Mouse (Mus musculus): ENCODE data around the gene 1700001L19Rik. TPM values are rescaled to one million over a fixed set of nuclear protein-coding genes. Genes with fewer than 3 reads are reported as not detected.

Gene 1700001L19Rik
- polyA plus RNA-seq, 1 experiment from 2014 or later: 5.9 TPM

DNA sequence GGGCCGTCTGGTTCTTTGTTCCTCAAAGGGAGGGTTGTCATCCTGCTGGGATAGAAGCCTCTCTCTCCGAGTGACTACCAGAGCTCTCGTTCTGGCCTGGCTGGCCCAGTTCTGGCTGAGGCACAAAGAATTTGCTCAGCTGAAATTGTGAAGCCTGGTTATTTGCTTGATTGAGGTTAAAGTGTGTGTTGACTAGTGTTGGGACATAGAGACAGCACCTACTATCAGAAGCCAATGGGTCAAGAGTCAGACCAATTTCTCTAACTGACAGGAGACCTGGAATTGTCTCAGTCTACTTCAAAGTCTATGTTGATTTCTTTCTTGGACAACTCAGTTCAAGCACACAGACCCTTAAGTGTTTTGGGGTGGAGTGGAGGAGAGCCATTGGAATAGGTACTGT is 29.8 kb downstream of the 1700001L19Rik start:
- WGBS: 72% methylated on average over 3 of the region's 3 CpGs
- Histone ChIP-seq H3K4me3 (replicated peaks) (no peak overlapping the region), H3K36me3 (0 out of 2 replicates have a peak, but pooled peaks cover 3% of the 10 kb centered on the region), H3K27me3 (replicated peaks) (no peaks in the 10 kb centered on the region), H3K9me3 (replicated peaks) (no peaks in the 10 kb centered on the region), H3K4me2 (no peak overlapping the region), H3K9ac (replicated peaks) (no peak overlapping the region), H3K27ac (replicated peaks) (no peak overlapping the region), H3K4me1 (no peaks in the 10 kb centered on the region)
- no peak for ATAC-seq (ENCODE audit: low FRiP score)

DNA sequence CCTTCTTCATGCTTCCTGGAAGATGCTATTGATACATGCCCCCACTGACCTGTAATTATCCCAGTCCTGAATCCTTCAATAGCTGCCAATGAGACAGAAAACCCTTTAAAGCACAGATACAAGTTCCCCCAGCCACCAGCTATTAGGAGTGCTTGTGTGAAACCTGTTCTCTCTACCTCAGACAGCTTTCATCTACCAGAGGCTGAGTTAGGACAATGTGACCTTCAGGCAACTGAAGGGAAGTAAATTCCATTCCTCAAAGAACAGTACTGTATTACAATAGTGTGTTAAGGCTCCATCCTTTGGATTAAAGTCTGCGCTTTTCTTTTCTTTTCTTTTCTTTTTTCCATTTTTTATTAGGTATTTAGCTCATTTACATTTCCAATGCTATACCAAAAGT is 45.6 kb downstream of the 1700001L19Rik start:
- no peak overlapping the region for H3K4me3 ChIP-seq (replicated peaks)
- no peak overlapping the region for H3K9ac ChIP-seq (replicated peaks)
- H3K27ac ChIP-seq (replicated peaks): no peak overlapping the region
- H3K4me1 ChIP-seq: no peaks in the 10 kb centered on the region
- no peaks in the 10 kb centered on the region for H3K9me3 ChIP-seq (replicated peaks)
- 97% methylated on average over 1 of the region's 1 CpGs for WGBS
- H3K27me3 ChIP-seq (replicated peaks): no peaks in the 10 kb centered on the region
- no peak for ATAC-seq (ENCODE audit: low FRiP score)
- H3K36me3 ChIP-seq: no peaks in the 10 kb centered on the region
- H3K4me2 ChIP-seq: no peak overlapping the region

Other genes with a start within 250 kb of the 1700001L19Rik start
- gene Mtrr, start 15.3 kb upstream of the 1700001L19Rik start, polyA plus RNA-seq (2015; fragmentation: Nextera tagmentation; extraction: Ambion mirVana): 14.5 and 15.8 TPM in 2 replicates
- 19.5 and 24.3 TPM in 2 replicates for gene Fastkd3, start 15.2 kb upstream of the 1700001L19Rik start, polyA plus RNA-seq (2015; fragmentation: Nextera tagmentation; extraction: Ambion mirVana)

Data from neural tube, embryonic 15.5 days (tissue).